Mouse (Mus musculus): ENCODE data around the gene Phf12. TPM values are rescaled to one million over a fixed set of nuclear protein-coding genes. Genes with fewer than 3 reads are reported as not detected.

Gene Phf12
- total RNA-seq, 1 experiment from 2014 or later, result 39.0 TPM

DNA sequence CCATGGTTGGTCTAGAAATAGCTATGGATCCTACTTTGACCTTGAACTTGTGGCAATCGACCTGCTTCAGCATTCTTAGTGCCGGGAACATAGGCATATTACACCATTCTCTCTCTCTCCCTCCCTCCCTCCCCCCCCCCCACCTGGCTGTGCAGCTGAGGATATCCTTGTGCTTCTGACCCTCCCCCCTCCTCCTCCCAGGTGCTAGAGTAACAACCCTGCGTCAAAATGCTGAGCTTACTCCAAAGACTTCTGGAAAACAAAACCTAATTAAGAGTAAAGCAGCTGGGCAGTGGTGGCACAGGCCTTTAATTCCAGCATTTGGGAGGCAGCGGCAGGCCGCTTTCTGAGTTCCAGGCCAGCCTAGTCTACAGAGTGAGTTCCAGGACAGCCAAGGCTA is 86.6 kb downstream of the Phf12 start:
- ATAC-seq (replicated peaks; ENCODE audit: low read depth, poor library complexity, severe bottlenecking), result no peak

GRCm38 (mm10) chr11:78069646-78070045 is 87.1 kb downstream of the Phf12 start:
- ATAC-seq (replicated peaks; ENCODE audit: low read depth, poor library complexity, severe bottlenecking), result peak; percentile 57

DNA sequence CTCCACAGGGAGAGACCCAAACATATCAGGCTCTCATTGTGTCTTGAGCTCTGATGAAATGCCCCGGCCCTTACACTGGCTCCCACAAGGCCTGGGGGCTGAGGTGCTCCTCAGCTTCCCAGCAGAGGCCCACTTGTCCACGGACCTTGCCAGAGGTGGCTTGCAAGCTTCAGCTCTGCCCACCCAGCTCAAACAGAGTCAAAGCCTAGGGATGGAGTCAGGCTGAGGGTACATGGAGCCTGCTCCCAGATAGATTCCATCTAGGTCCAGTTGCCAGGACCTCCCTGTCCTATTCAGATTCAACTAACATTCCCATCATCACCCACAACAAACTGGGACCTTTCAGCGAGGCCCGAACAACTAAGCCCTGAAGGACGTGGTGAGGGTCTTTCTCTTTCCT is 89.4 kb downstream of the Phf12 start:
- no peak for ATAC-seq (replicated peaks; ENCODE audit: low read depth, poor library complexity, severe bottlenecking)

GRCm38 (mm10) chr11:78072425-78073130 is 90.0 kb downstream of the Phf12 start:
- ATAC-seq (replicated peaks; ENCODE audit: low read depth, poor library complexity, severe bottlenecking), result peak; percentile 21; the same call in 1 of the 2 replicates

- ATAC-seq (replicated peaks; ENCODE audit: low read depth, poor library complexity, severe bottlenecking), result no peak
Observed at GRCm38 (mm10) chr11:78073577-78074276, 91.2 kb downstream of the Phf12 start.

DNA sequence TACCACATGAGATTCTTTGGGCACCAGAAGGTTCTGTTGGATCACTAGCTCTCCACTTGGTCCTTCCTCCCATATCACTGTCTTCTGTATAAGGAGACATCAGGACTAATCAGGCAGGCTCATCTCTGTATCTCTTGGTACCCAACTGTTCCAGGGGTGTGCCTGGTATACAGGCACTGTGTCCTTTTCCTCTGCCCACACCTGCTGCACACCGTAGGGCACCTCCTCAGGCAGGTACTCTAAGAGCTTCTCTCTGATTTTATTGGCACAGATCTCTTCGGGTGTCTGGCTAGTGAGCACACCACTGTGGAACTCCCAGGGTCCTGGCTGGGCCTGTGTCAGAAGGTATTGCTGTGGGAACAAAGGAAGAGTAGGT is 91.7 kb downstream of the Phf12 start:
- ATAC-seq (replicated peaks; ENCODE audit: low read depth, poor library complexity, severe bottlenecking), result no peak

DNA sequence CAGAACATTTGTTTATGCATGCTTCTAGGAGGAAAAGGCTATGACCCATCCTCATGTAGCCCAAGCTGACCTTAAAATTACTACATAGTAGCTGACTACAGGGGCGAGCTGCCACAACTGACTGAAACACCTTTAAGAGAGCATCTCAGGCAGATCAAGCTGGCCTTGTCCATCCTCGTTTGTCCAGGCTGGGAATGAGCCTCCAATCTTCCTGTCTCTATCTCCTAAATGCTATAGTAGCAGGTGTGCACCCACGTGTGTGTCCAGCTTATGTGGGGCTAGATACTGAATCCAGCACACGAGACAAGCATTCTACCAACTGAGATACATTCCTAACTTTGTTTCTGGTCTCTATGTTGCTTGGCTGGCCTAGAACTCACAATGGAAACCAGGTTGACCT is 92.1 kb downstream of the Phf12 start:
- ATAC-seq (replicated peaks; ENCODE audit: low read depth, poor library complexity, severe bottlenecking), result no peak

Other genes with a start within 250 kb of the Phf12 start
- 118 and 140 TPM in 2 replicates for gene Myo18a, start 219.5 kb upstream of the Phf12 start, total RNA-seq (2017)
- 0.05 TPM in 1 of 2 replicates, not detected in the other for gene Gm10277, start 195.0 kb upstream of the Phf12 start, total RNA-seq (2017)
- gene Pipox, start 88.7 kb upstream of the Phf12 start, total RNA-seq (2017), result not detected in 2 replicates
- not detected in 2 replicates for gene Sez6, start 52.0 kb upstream of the Phf12 start, total RNA-seq (2017)
- gene Dhrs13, start 49.5 kb downstream of the Phf12 start, total RNA-seq (2017), result 12.1 and 12.8 TPM in 2 replicates
- gene Flot2, start 55.2 kb downstream of the Phf12 start, total RNA-seq (2017), result 29.7 and 38.4 TPM in 2 replicates
- gene Eral1, start 97.6 kb downstream of the Phf12 start, total RNA-seq (2017), result 19.3 and 25.5 TPM in 2 replicates
- gene Fam222b, start 111.9 kb downstream of the Phf12 start, total RNA-seq (2017), result 6.5 and 7.2 TPM in 2 replicates
- 6.9 and 10.2 TPM in 2 replicates for gene Traf4, start 182.8 kb downstream of the Phf12 start, total RNA-seq (2017)
- 7.1 and 8.2 TPM in 2 replicates for gene Nek8, start 193.9 kb downstream of the Phf12 start, total RNA-seq (2017)
- 7.9 and 8.1 TPM in 2 replicates for gene Tlcd1, start 194.0 kb downstream of the Phf12 start, total RNA-seq (2017)
- gene Rpl23a, start 200.8 kb downstream of the Phf12 start, total RNA-seq (2017), result 3,236 and 3,976 TPM in 2 replicates
- gene Rab34, start 205.7 kb downstream of the Phf12 start, total RNA-seq (2017), result 2.0 and 2.8 TPM in 2 replicates
- gene Proca1, start 210.6 kb downstream of the Phf12 start, total RNA-seq (2017), result 1.8 TPM in 1 of 2 replicates, not detected in the other